Mouse (Mus musculus) bone marrow, adult 2 months (tissue): ENCODE measurements around the gene Pcdh9. TPM values are rescaled to one million over a fixed set of nuclear protein-coding genes. Genes with fewer than 3 reads are reported as not detected.

Source experiments
- H3K27ac ChIP-seq: fragments of 200-500 bp; 2 replicates; pipeline ENCODE4 v1.5.1; 2012; ENCODE audit warnings: low read depth, mild to moderate bottlenecking, control low read depth, inconsistent platforms, low read length; ENCODE audit not compliant: control insufficient read depth, poor library complexity, insufficient read depth
- H3K4me1 ChIP-seq: fragments of 200-500 bp; 2 replicates; pipeline ENCODE4 v1.6.1; 2011; ENCODE audit warnings: low read length; ENCODE audit not compliant: control insufficient read depth, insufficient read depth
- H3K4me3 ChIP-seq: fragments of 200-500 bp; replicated peaks from 2 replicates; pipeline ENCODE3; 2011; ENCODE audit warnings: mild to moderate bottlenecking, low read depth, low read length, control low read depth; ENCODE audit not compliant: control insufficient read depth
- CTCF ChIP-seq: fragments of 200-500 bp; IDR thresholded peaks from 2 replicates; pipeline ENCODE4 v1.5.1; 2011; ENCODE audit warnings: low read length, control low read depth; ENCODE audit not compliant: control insufficient read depth, insufficient read depth
- POLR2A ChIP-seq: fragments of 200-500 bp; IDR thresholded peaks from 2 replicates; pipeline ENCODE4 v1.6.1; 2011; ENCODE audit warnings: low read depth, mild to moderate bottlenecking, control low read depth, low read length, borderline replicate concordance; ENCODE audit not compliant: control insufficient read depth
- WGBS: fragments of 180-500 bp; shearing (Covaris S2); methylation state at CpG from one replicate; pipeline ENCODE4 v1.1.7; 2018; 5-methylcytosine and 5-hydroxymethylcytosine counted together
- polyA plus RNA-seq: library from polyadenylated mRNA; stranded (reverse); fragments of >200 nt; gene quantifications from 2 replicates; pipeline ENCODE4 v1.2.4, GENCODE M21; 2011; ENCODE audit warnings: low replicate concordance; ENCODE audit not compliant: missing spikeins, insufficient read depth, insufficient read length

The Pcdh9 gene
- polyA plus RNA-seq, 1 experiment, result 1.8 TPM

DNA sequence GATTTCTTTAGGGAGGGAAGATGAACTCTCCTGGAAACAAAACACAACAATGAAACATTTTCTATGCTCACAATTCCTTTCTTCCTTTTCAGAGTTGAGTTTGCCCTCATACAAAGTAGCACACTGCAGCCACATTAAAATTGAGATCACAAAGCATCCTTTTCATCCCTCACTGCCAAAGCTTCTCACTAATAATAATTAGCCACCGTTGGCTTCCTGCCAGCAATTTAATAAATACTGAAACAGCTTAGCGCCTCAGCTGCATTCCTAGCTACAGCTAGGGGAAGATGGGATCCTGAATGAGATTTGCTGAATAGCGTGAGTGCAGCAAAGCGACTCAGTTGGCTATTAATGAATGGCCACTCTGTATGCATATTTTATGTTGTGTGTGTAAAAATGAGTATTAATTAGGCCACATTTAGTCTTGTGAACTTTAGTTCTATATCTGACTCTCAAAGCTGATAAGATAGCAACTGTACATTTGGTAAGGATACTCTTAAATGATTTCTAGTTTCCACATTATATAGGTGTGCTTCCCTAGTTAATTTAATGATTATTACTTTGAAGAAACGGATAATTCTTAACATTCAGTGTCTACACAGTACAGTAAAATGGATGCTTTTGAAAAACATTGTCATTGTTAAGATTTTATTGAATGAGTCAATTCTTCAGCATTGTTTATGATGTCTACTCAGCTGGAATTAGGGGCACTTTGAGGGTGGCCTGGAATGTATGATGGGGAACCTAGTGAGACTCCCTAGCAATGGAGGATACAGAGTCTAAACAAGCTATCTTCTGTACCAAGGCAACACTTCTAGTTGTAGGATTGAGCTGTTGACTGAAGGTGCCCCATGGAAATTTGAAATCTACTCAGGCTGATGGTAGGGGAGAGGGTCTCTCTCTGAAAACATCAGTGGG lies 881.1 kb downstream of the Pcdh9 start:
- no peak overlapping the region for H3K27ac ChIP-seq
- TF ChIP-seq POLR2A (no peak), CTCF (no peak)
- WGBS, result 82% methylated on average over 5 of the region's 5 CpGs
- no peaks in the 10 kb centered on the region for H3K4me1 ChIP-seq
- H3K4me3 ChIP-seq, result no peak overlapping the region
